Mouse (Mus musculus): ENCODE results near the gene Setd1b. TPM values are rescaled to one million over a fixed set of nuclear protein-coding genes. Genes with fewer than 3 reads are reported as not detected.

Gene Setd1b
- polyA plus RNA-seq, 1 experiment from 2014 or later = 13.0 TPM

DNA sequence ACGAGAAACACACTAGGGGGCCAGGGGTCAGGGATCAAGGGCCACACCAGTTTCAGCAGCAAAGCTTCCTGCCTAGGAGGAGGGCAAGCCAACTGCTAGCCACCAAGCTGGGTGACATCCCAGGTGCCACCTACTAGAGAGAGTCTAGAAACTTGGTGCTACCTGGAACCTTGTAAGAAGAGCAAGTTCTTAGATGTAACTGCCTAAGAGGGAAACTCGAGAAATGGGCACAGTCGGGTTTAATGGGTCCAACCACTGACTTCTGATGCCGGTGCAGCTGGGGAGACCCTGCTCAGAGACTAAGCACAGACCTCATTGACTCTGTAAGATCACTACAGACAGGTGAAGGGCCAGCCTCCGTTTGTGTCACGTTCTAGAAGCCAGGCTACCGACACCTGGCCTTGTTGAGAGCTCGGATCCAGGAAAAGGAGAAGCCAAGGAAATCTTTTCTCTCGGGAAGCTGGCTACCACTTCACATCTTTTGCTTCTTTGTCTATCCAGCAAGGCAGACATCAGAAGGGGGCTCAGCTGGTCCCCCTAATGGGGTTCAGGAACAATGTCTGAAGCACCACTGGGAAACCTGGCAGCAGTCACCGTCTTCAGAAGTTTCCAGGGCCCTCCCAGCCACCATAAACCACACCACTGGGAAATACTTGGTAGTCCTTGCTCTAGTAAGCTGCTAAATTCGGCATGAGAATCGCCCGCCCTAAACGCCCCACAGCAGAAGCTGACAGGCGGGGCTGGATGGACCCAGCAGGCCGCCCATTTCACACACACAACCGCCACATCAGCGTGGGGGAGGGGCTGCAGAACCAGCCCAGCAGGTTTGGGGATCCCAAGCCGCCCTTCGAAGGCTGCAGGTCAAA, 4.7 kb upstream of the Setd1b start:
- peaks cover 15% of the 10 kb centered on the region; the same call in 1 of the 2 replicates for H3K36me3 ChIP-seq
- H3K4me3 ChIP-seq = peak overlapping the region; percentile 89
- H3K4me2 ChIP-seq (replicated peaks) = peak overlapping the region; percentile 100
- peak overlapping the region; percentile 100 for H3K9ac ChIP-seq
- no peaks in the 10 kb centered on the region for H3K9me3 ChIP-seq
- 1% methylated on average over 20 of the region's 20 CpGs for WGBS
- no peak for ATAC-seq (ENCODE audit: low FRiP score, low read depth)
- no peaks in the 10 kb centered on the region for H3K27me3 ChIP-seq (replicated peaks)
- peaks cover 55% of the 10 kb centered on the region for H3K4me1 ChIP-seq
- peak overlapping the region; percentile 100 for H3K27ac ChIP-seq

DNA sequence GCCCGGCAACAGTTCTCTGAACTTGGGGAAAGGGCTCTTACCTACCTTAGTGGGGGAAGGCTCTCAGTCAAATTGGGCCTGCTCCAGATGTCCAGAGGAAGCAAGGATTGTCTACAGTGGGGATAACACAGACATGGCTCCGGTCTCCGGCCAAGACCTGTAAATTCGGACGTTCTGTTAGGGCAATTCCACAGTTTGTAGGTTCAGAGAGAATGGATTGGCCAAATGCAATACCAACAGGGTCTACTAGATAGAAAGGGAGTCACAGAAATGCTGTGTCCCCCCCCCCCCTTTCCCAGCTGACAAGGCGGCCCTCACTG, 4.1 kb upstream of the Setd1b start:
- Histone ChIP-seq H3K4me1 (peaks cover 49% of the 10 kb centered on the region), H3K9me3 (no peaks in the 10 kb centered on the region), H3K4me3 (peak overlapping the region; percentile 89), H3K4me2 (replicated peaks) (peak overlapping the region; percentile 100), H3K27ac (peak overlapping the region; percentile 100), H3K9ac (peak overlapping the region; percentile 100), H3K36me3 (peaks cover 15% of the 10 kb centered on the region; the same call in 1 of the 2 replicates), H3K27me3 (replicated peaks) (no peaks in the 10 kb centered on the region)
- WGBS = 0% methylated on average over 5 of the region's 6 CpGs
- no peak for ATAC-seq (ENCODE audit: low FRiP score, low read depth)

DNA sequence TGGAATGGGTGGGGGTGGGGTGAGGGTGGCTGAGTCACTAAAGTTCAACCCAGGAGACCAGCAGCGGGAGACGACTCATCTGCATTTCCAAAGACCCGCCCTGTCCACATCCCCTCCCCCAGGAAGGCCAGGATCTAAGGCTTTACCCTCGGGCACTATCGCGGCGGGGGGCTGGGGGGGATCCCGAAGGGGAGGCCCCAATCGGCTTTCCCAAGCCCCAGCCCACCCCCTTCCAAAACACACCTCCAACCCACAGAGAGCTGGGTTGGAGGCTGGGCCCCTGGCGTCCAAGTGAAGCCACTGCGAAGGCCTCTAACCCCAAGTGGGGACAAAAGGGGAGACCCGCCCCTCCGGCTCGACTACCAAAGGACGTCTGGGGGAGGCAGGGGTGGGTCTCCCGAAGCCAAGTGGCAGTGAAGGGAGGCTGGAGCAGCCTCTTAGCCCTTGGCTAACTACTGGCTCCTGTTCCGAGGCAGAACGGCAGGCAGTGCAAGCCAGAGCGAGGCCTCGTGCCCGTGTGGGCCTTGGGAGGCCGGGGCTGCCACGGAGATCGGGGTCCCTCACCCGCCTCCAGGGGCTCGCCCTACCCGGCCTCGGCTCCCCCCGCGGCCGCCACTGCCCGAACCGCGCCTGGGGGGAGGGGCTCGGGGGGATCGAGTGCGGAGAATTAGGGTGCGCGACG, 3.6 kb upstream of the Setd1b start:
- H3K9ac ChIP-seq = peak overlapping the region; percentile 100
- peak; percentile 38 for ATAC-seq (ENCODE audit: low FRiP score, low read depth)
- peaks cover 15% of the 10 kb centered on the region; the same call in 1 of the 2 replicates for H3K36me3 ChIP-seq
- H3K4me1 ChIP-seq = peaks cover 45% of the 10 kb centered on the region
- no peaks in the 10 kb centered on the region for H3K27me3 ChIP-seq (replicated peaks)
- peak overlapping the region; percentile 100 for H3K4me2 ChIP-seq (replicated peaks)
- WGBS = under 1% methylated on average over 40 of the region's 40 CpGs
- no peaks in the 10 kb centered on the region for H3K9me3 ChIP-seq
- H3K27ac ChIP-seq = peak overlapping the region; percentile 100
- peak overlapping the region; percentile 89 for H3K4me3 ChIP-seq

DNA sequence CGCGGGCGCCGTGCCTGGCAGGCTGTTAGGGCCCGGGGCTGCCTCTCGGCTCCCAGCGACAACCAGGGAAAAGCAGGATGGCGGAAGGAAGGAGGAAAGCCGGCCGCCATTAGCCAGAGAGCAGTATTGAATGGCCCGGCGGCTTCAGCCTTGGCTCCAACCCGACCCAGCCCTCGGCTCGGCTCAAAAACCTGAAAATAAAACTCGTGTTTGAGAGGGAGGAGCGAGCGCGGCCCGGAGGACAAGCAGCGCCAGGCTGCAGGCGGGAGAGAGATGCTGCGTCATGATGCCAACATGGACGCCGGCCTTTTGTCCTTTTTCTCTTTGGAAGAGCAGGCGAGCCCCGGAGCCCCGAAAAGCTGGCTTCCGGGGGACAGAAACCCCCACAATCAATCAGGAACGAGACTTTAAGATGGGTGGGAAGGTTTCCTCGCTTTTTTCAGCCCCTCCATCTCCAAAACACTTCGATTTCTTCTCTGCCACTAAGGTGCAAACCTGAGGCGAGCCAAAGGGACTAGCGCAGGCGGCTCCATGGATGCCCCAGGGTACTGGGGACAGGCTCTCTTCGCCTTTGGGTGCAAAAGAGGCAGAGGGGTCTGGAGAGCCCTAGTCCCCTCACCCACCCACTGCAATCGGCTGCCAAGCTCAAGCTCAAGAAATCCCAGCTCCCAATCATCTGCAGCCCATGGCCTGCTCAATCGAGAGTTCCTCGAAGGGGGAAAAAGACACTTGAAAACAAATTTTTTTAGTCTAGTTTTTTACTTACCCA, 2.9 kb upstream of the Setd1b start:
- peak overlapping the region; percentile 100 for H3K4me2 ChIP-seq (replicated peaks)
- H3K9ac ChIP-seq = peak overlapping the region; percentile 100
- peaks cover 45% of the 10 kb centered on the region for H3K4me1 ChIP-seq
- H3K4me3 ChIP-seq = peak overlapping the region; percentile 89
- under 1% methylated on average over 39 of the region's 39 CpGs for WGBS
- H3K27ac ChIP-seq = peak overlapping the region; percentile 100
- ATAC-seq (ENCODE audit: low FRiP score, low read depth) = no peak
- no peaks in the 10 kb centered on the region for H3K27me3 ChIP-seq (replicated peaks)
- no peaks in the 10 kb centered on the region for H3K9me3 ChIP-seq
- peaks cover 15% of the 10 kb centered on the region; the same call in 1 of the 2 replicates for H3K36me3 ChIP-seq

DNA sequence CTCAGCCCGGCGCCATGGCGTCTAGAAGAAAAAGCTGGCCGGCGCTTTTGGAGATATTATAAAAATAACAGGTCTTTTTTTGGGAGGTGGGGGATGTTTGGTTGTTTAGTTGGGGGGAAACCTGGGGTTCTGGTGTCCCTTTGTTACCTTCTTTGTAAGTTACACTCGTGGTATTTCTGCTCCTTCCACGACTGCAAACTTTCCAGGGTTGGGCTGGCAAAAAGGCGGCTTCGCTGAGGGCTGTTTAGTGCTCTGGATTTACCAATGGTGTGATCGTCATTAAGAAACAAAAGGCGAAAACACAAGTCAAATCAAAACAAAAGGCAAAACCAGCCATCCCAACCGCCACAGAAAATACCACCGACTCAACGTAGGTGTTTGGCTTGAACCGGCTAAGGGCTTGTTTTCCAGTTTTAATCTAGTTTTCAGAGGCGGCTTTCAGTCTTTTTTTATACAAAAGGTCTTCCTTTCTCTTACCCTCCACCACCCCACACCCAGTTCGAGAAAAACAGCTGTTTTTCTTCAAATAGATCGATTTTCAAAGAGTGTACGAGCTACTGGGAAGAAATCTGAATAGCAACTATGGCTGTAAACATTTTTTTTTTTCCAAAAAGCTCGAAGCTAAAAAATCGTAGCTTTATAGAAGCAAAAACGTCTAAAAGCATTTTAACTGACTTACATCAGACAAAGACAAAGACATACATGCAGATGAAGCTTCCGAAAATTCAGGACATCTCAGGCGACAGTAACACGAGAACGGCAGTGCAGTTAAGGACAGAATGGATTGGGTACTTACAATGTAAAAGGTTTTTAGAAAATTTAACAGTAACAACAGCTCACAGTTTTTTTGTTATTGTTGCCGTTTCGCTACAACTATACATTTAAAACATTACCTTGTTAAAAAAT, 2.0 kb upstream of the Setd1b start:
- H3K27me3 ChIP-seq (replicated peaks) = no peaks in the 10 kb centered on the region
- H3K27ac ChIP-seq = peak overlapping the region; percentile 100
- H3K4me2 ChIP-seq (replicated peaks) = peak overlapping the region; percentile 100
- H3K4me1 ChIP-seq = peaks cover 45% of the 10 kb centered on the region
- peak overlapping the region; percentile 100 for H3K9ac ChIP-seq
- ATAC-seq (ENCODE audit: low FRiP score, low read depth) = no peak
- H3K36me3 ChIP-seq = peaks cover 8% of the 10 kb centered on the region; the same call in 1 of the 2 replicates
- under 1% methylated on average over 28 of the region's 28 CpGs for WGBS
- H3K4me3 ChIP-seq = peak overlapping the region; percentile 89
- no peaks in the 10 kb centered on the region for H3K9me3 ChIP-seq

DNA sequence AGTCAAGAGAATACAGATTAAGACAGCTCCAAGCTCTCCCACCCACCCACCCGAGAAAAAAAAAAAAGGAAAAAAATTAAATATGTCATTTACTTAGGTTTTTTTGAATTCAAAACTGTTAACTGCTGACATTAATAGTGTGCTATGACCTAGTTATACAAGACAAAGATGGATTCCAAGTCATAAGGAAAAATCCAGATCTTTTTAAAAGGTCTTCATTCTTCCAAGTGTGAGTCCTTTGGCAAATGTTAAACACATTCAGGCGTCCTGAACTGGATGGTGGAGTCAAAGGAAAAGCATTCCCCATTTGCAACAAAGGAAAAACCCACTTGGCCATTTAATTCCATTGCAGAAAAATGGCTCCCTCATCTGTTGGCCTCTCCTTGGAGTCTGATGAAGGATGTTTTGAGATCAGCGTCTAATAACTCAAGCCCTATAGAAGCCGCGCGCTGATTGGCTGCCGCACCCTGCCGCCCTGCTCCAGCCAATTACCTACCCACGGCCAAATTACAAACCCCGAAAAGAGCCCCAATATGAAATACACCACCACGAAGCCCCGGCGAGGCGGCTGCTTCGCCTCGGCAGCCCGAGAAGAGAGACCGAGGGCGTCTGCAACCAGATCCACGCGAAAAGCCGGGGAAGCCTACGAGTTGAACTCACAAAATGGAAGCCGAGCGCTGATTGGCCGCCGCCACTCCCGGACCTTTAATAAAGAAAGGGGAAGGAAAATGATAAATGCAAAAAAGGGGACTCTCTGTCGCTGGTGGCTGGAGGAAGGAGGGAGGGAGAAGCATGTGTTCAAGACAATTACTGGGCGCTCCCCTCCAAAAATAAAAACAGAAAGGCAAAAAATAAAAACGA, 1.1 kb upstream of the Setd1b start:
- Histone ChIP-seq H3K27ac (peak overlapping the region; percentile 98), H3K4me3 (peak overlapping the region; percentile 99), H3K4me1 (peaks cover 45% of the 10 kb centered on the region), H3K27me3 (replicated peaks) (no peaks in the 10 kb centered on the region), H3K4me2 (replicated peaks) (peak overlapping the region; percentile 100), H3K9ac (peak overlapping the region; percentile 100), H3K9me3 (no peaks in the 10 kb centered on the region), H3K36me3 (peaks cover 3% of the 10 kb centered on the region)
- peak; percentile 46 for ATAC-seq (ENCODE audit: low FRiP score, low read depth)
- WGBS = under 1% methylated on average over 31 of the region's 31 CpGs

DNA sequence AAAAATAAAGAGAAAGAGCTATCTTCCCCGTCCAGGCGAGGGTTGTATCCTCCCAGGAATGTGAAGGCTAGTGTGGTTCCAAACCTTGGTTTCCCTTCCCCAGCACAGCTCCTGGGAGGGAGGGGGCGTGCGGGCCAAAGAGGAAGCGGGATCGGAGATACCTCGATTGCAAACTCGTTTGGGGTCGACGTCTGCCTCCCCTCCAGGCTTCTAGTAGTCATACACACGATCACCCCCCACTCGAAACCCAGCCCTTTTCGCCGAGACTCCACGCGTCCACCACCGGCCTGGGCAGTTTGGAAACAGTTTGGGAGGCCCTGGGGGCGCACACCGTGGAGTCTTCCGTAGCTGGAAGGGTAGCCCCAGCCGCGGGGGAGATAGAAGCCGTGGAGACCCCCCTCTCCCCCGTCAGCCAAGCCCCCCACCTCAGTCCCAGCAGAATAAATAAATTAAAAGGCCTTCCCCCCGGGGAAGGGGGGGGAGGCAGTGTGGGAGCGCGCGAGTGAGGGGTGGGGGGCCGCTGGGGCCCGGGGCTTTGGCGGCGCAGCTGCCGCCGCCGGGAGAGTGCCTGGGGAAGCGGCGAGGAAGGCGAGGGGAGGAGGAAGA, 335 bp upstream of the Setd1b start:
- ATAC-seq (ENCODE audit: low FRiP score, low read depth) = peak; percentile 23
- no peaks in the 10 kb centered on the region for H3K9me3 ChIP-seq
- peak overlapping the region; percentile 100 for H3K4me2 ChIP-seq (replicated peaks)
- 0% methylated on average over 35 of the region's 38 CpGs for WGBS
- H3K4me1 ChIP-seq = peaks cover 45% of the 10 kb centered on the region
- peak overlapping the region; percentile 100 for H3K9ac ChIP-seq
- peak overlapping the region; percentile 99 for H3K4me3 ChIP-seq
- peaks cover 11% of the 10 kb centered on the region for H3K36me3 ChIP-seq
- H3K27ac ChIP-seq = peak overlapping the region; percentile 98
- H3K27me3 ChIP-seq (replicated peaks) = no peaks in the 10 kb centered on the region

DNA sequence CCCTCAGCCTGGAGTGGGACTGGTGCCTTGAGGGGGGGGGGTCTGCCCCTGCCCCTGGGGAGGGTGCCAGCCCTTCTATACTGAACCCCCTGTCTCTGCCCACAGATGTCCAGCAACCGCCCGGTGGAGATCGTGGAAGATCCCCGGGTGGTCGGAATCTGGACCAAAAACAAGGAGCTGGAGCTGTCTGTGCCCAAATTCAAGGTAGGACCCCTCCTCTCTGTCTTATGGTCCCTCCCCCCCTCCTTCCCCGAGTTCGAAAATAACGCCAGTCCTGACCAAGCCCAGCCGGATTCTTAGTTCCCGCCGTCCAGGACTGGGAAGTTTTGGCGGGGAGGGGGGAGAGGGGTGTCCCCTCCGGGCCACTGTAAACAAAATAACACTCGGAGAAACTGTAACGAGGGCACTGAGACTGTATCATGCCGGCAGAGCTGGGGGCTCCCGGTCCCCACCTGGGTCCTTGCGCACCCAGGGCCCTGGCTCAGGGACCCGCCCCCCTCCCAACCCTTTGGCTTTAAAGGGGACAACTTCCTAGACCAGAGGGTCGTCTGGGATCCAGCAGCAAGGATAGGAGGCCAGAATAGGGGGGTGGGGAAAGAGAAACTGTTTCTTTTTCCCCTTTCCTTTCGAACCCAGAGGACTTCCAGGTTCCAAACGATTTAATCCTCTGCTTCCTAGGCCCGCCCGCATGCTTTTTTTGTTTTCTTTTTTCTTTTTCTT, 1.4 kb downstream of the Setd1b start:
- peak overlapping the region; percentile 99 for H3K4me3 ChIP-seq
- ATAC-seq (ENCODE audit: low FRiP score, low read depth) = no peak
- no peaks in the 10 kb centered on the region for H3K27me3 ChIP-seq (replicated peaks)
- H3K9ac ChIP-seq = peak overlapping the region; percentile 100
- 1% methylated on average over 24 of the region's 24 CpGs for WGBS
- H3K27ac ChIP-seq = peak overlapping the region; percentile 98; the same call in 1 of the 2 replicates
- H3K36me3 ChIP-seq = peaks cover 28% of the 10 kb centered on the region
- H3K4me1 ChIP-seq = peaks cover 38% of the 10 kb centered on the region
- H3K4me2 ChIP-seq (replicated peaks) = peak overlapping the region; percentile 100
- no peaks in the 10 kb centered on the region for H3K9me3 ChIP-seq

DNA sequence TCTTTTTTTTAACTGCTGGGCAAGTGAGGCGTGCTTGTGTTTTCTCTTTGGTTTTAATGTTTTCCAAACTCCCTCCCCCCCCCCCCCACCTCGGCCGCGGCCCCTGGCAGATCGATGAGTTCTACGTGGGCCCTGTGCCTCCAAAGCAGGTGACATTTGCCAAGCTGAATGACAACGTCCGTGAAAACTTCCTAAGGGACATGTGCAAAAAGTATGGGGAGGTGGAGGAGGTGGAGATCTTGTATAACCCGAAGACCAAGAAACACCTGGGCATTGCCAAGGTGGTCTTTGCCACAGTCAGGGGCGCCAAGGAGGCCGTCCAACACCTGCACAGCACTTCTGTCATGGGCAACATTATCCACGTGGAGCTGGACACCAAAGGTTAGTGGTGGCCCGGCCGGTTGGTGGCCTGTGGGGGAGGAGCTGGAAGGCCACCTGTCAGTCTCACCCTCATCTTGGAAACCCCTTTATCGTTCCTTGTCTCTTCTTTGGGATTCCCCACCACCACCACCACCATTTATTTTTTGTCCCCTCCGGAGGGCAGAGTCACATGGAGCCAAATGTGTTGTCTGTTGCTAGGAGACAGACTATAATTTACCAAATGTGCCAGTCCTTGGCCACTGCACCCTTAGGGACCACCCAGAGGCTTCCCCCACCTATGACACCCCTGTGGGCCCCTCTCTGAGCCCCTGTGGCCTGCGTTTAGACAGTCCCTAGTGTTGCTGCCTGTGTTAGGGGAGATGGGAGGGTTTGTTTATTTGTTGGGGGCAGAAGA, 2.2 kb downstream of the Setd1b start:
- H3K4me3 ChIP-seq = peak overlapping the region; percentile 99
- 4% methylated on average over 17 of the region's 17 CpGs for WGBS
- H3K36me3 ChIP-seq = peaks cover 36% of the 10 kb centered on the region
- peak overlapping the region; percentile 100 for H3K9ac ChIP-seq
- no peak for ATAC-seq (ENCODE audit: low FRiP score, low read depth)
- H3K27ac ChIP-seq = no peak overlapping the region
- H3K9me3 ChIP-seq = no peaks in the 10 kb centered on the region
- peak overlapping the region; percentile 100 for H3K4me2 ChIP-seq (replicated peaks)
- H3K4me1 ChIP-seq = peaks cover 45% of the 10 kb centered on the region
- H3K27me3 ChIP-seq (replicated peaks) = no peaks in the 10 kb centered on the region
